Mouse (Mus musculus): ENCODE data around the gene Tomm22.

- no peak for TF ChIP-seq CTCF (IDR thresholded peaks at IDR 0.05; ENCODE audit: insufficient read depth, low read depth, low read length)
- no peak for TF ChIP-seq POLR2A (IDR thresholded peaks at IDR 0.05; ENCODE audit: insufficient read depth, low read depth, low read length)
Observed at GRCm38 (mm10) chr15:79691023-79691508, 20.4 kb downstream of the Tomm22 start.
